Mouse (Mus musculus) kidney, adult 9 months (tissue): ENCODE data around the gene Itpr2.

ENCODE experiments used
- DNase-seq: peaks from one replicate; pipeline ENCODE4 v3.0.0; 2022

Gene Itpr2

GRCm38 (mm10) chr6:146302574-146303130 is 199.4 kb downstream of the Itpr2 start:
- DNase-seq: no peak

- DNase-seq: no peak
Measured at GRCm38 (mm10) chr6:146302101-146302500, 199.9 kb downstream of the Itpr2 start.

- no peak for DNase-seq
Measured at GRCm38 (mm10) chr6:146300961-146301360, 201.1 kb downstream of the Itpr2 start.

- peak; percentile 23 for DNase-seq
Measured at GRCm38 (mm10) chr6:146298712-146299111, 203.3 kb downstream of the Itpr2 start.

- no peak for DNase-seq
Measured at GRCm38 (mm10) chr6:146291036-146291435, 211.0 kb downstream of the Itpr2 start.

- DNase-seq: no peak
Measured at GRCm38 (mm10) chr6:146289801-146290200, 212.2 kb downstream of the Itpr2 start.

- DNase-seq: peak; percentile 23
Measured at GRCm38 (mm10) chr6:146288266-146288665, 213.8 kb downstream of the Itpr2 start.

GRCm38 (mm10) chr6:146284921-146285565 is 217.0 kb downstream of the Itpr2 start:
- no peak for DNase-seq

GRCm38 (mm10) chr6:146283981-146284380 is 218.0 kb downstream of the Itpr2 start:
- DNase-seq: no peak

- DNase-seq: no peak
Measured at GRCm38 (mm10) chr6:146282061-146282659, 219.9 kb downstream of the Itpr2 start.

GRCm38 (mm10) chr6:146281176-146281899 is 220.7 kb downstream of the Itpr2 start:
- DNase-seq: peak; percentile 29

GRCm38 (mm10) chr6:146273256-146273655 is 228.8 kb downstream of the Itpr2 start:
- no peak for DNase-seq

- peak; percentile 77 for DNase-seq
Measured at GRCm38 (mm10) chr6:146272253-146273036, 229.6 kb downstream of the Itpr2 start.

- DNase-seq: peak; percentile 97
Measured at GRCm38 (mm10) chr6:146270776-146271533, 231.1 kb downstream of the Itpr2 start.

GRCm38 (mm10) chr6:146270162-146270561 is 231.9 kb downstream of the Itpr2 start:
- peak; percentile 38 for DNase-seq

- no peak for DNase-seq
Measured at GRCm38 (mm10) chr6:146269291-146269690, 232.7 kb downstream of the Itpr2 start.

- peak; percentile 88 for DNase-seq
Measured at GRCm38 (mm10) chr6:146260674-146261376, 241.2 kb downstream of the Itpr2 start.

- DNase-seq: no peak
Measured at GRCm38 (mm10) chr6:146258751-146259150, 243.3 kb downstream of the Itpr2 start.

GRCm38 (mm10) chr6:146258261-146258660 is 243.8 kb downstream of the Itpr2 start:
- DNase-seq: no peak

- DNase-seq: no peak
Measured at GRCm38 (mm10) chr6:146256947-146257670, 244.9 kb downstream of the Itpr2 start.

- no peak for DNase-seq
Measured at GRCm38 (mm10) chr6:146256401-146256800, 245.6 kb downstream of the Itpr2 start.
